Mouse (Mus musculus) forebrain, embryonic 11.5 days (tissue): Measurements from ENCODE around the gene Tomm34. TPM values are rescaled to one million over a fixed set of nuclear protein-coding genes. Genes with fewer than 3 reads are reported as not detected.
"Not testable (repeated sequence)": the region's sequence is repeated elsewhere in the genome, so short reads cannot be mapped to it uniquely, and the experiment has no call there.

Source experiments
- ATAC-seq: fragments of 200-750 bp; cut with Nextera tagmentation; replicated peaks from 2 replicates; pipeline ENCODE4 v1.8.0; 2017; ENCODE audit warnings: moderate TSS enrichment; ENCODE audit not compliant: low FRiP score
- DNase-seq: peaks from one replicate; pipeline ENCODE4 v3.0.0-alpha.2; 2017; ENCODE audit warnings: low spot score
- H3K27ac ChIP-seq: fragments of 300-500 bp; sonication (generic); 2 replicates; pipeline ENCODE4 v1.5.1; 2014; ENCODE audit warnings: low read depth, low read length
- H3K27me3 ChIP-seq: fragments of 300-500 bp; sonication (generic); 2 replicates; pipeline ENCODE4 v1.6.1; 2014; ENCODE audit warnings: mild to moderate bottlenecking, low read length, mixed read lengths; ENCODE audit not compliant: control insufficient read depth, insufficient read depth
- H3K36me3 ChIP-seq: fragments of 300-500 bp; sonication (generic); 2 replicates; pipeline ENCODE4 v1.6.1; 2014; ENCODE audit warnings: mild to moderate bottlenecking, low read length, moderate library complexity, mixed read lengths; ENCODE audit not compliant: control insufficient read depth, insufficient read depth
- H3K4me1 ChIP-seq: fragments of 300-500 bp; sonication (generic); replicated peaks from 2 replicates; pipeline ENCODE4 v1.6.1; 2014; ENCODE audit warnings: low read length, mixed read lengths; ENCODE audit not compliant: control insufficient read depth, insufficient read depth
- H3K4me2 ChIP-seq: fragments of 300-500 bp; sonication (generic); 2 replicates; pipeline ENCODE4 v1.6.1; 2014; ENCODE audit warnings: low read depth, mild to moderate bottlenecking, low read length, moderate library complexity, mixed read lengths; ENCODE audit not compliant: severe bottlenecking
- H3K4me3 ChIP-seq: fragments of 300-500 bp; sonication (generic); 2 replicates; pipeline ENCODE4 v1.5.1; 2014; ENCODE audit warnings: low read depth, low read length
- H3K9ac ChIP-seq: fragments of 300-500 bp; sonication (generic); 2 replicates; pipeline ENCODE4 v1.6.1; 2014; ENCODE audit warnings: low read length
- H3K9me3 ChIP-seq: fragments of 300-500 bp; sonication (generic); 2 replicates; pipeline ENCODE4 v1.6.1; 2016; ENCODE audit warnings: low read length, mixed read lengths; ENCODE audit not compliant: control insufficient read depth
- WGBS: fragments of 180-500 bp; shearing (Covaris S2); extraction: QIAGEN DNeasy Blood & Tissue Kit; methylation state at CpG from one replicate; pipeline ENCODE4 v1.1.7; 2014; 5-methylcytosine and 5-hydroxymethylcytosine counted together
- polyA plus RNA-seq: library from polyadenylated mRNA; unstranded; fragments of >200 nt; fragmentation: Nextera tagmentation; extraction: Ambion mirVana; gene quantifications from 2 replicates; pipeline ENCODE4 v1.2.1, GENCODE M21; 2014

Gene Tomm34
- polyA plus RNA-seq, 1 experiment from 2014 or later = 52.7 TPM

- H3K27ac ChIP-seq = no peak overlapping the region
- 81% methylated on average over 7 of the region's 7 CpGs for WGBS
- peaks cover 7% of the 10 kb centered on the region for H3K4me1 ChIP-seq
- H3K4me3 ChIP-seq = no peak overlapping the region
- H3K9ac ChIP-seq = no peak overlapping the region
- H3K4me2 ChIP-seq = no peak overlapping the region
- no peaks in the 10 kb centered on the region for H3K9me3 ChIP-seq
- ATAC-seq (no peak), DNase-seq (no peak)
- H3K27me3 ChIP-seq = no peaks in the 10 kb centered on the region
- no peaks in the 10 kb centered on the region for H3K36me3 ChIP-seq
Measured at GRCm38 (mm10) chr2:164073120-164073519, 2.2 kb upstream of the Tomm34 start.

GRCm38 (mm10) chr2:164072109-164072508 is 1.1 kb upstream of the Tomm34 start:
- no peak for ATAC-seq
- DNase-seq = no peak
- Histone ChIP-seq H3K4me3 (no peak overlapping the region), H3K4me1 (peaks cover 7% of the 10 kb centered on the region), H3K27ac (no peak overlapping the region), H3K9me3 (no peaks in the 10 kb centered on the region), H3K36me3 (no peaks in the 10 kb centered on the region), H3K27me3 (no peaks in the 10 kb centered on the region), H3K4me2 (no peak overlapping the region), H3K9ac (no peak overlapping the region)
- 59% methylated on average over 2 of the region's 2 CpGs for WGBS

- WGBS = 74% methylated on average over 11 of the region's 11 CpGs
- not testable (repeated sequence) for H3K36me3 ChIP-seq, H3K9ac ChIP-seq, H3K9me3 ChIP-seq, H3K4me1 ChIP-seq, DNase-seq, H3K27ac ChIP-seq, H3K4me3 ChIP-seq, H3K27me3 ChIP-seq
- H3K4me2 ChIP-seq = peak overlapping the region; percentile 81; the same call in 1 of the 2 replicates
- ATAC-seq = peak; percentile 11; the same call in 1 of the 2 replicates
Measured at GRCm38 (mm10) chr2:164071437-164071820, 460 bp upstream of the Tomm34 start.

GRCm38 (mm10) chr2:164070142-164070764 is 716 bp downstream of the Tomm34 start, which contains the start of gene Stk4:
Gene Stk4 (plus strand): TSS chr2:164070322.
- Histone ChIP-seq H3K9me3 (no peaks in the 10 kb centered on the region), H3K36me3 (peaks cover under 1% of the 10 kb centered on the region; the same call in 1 of the 2 replicates), H3K27me3 (no peaks in the 10 kb centered on the region), H3K4me3 (peak within 1 kb of the TSS; percentile 95), H3K4me1 (peaks cover 7% of the 10 kb centered on the region), H3K4me2 (peak within 1 kb of the TSS; percentile 81), H3K9ac (peak within 1 kb of the TSS; percentile 86), H3K27ac (peak within 1 kb of the TSS; percentile 60)
- DNase-seq (peak; percentile 71), ATAC-seq (peak; percentile 35)
- under 1% methylated on average over 45 of the region's 45 CpGs for WGBS

GRCm38 (mm10) chr2:164059634-164060235 is 11.2 kb downstream of the Tomm34 start:
- DNase-seq = no peak
- Histone ChIP-seq H3K36me3 (peaks cover 7% of the 10 kb centered on the region; the same call in 1 of the 2 replicates), H3K4me1 (no peaks in the 10 kb centered on the region), H3K27me3 (no peaks in the 10 kb centered on the region), H3K4me2 (no peak overlapping the region), H3K4me3 (no peak overlapping the region), H3K9ac (no peak overlapping the region), H3K9me3 (no peaks in the 10 kb centered on the region), H3K27ac (no peak overlapping the region)
- 93% methylated on average over 8 of the region's 8 CpGs for WGBS
- no peak for ATAC-seq

GRCm38 (mm10) chr2:164054671-164055070 is 16.3 kb downstream of the Tomm34 start:
- H3K4me3 ChIP-seq = no peak overlapping the region
- peaks cover 5% of the 10 kb centered on the region; the same call in 1 of the 2 replicates for H3K36me3 ChIP-seq
- WGBS = 93% methylated on average over 8 of the region's 8 CpGs
- H3K27ac ChIP-seq = no peak overlapping the region
- H3K4me2 ChIP-seq = no peak overlapping the region
- no peaks in the 10 kb centered on the region for H3K27me3 ChIP-seq
- ATAC-seq (no peak), DNase-seq (no peak)
- no peak overlapping the region for H3K9ac ChIP-seq
- no peaks in the 10 kb centered on the region for H3K9me3 ChIP-seq
- H3K4me1 ChIP-seq = no peaks in the 10 kb centered on the region

GRCm38 (mm10) chr2:164053767-164054166 is 17.2 kb downstream of the Tomm34 start:
- Histone ChIP-seq H3K27ac (no peak overlapping the region), H3K4me3 (no peak overlapping the region), H3K4me1 (no peaks in the 10 kb centered on the region), H3K27me3 (no peaks in the 10 kb centered on the region), H3K9me3 (no peaks in the 10 kb centered on the region), H3K9ac (no peak overlapping the region), H3K4me2 (no peak overlapping the region), H3K36me3 (peaks cover 3% of the 10 kb centered on the region; the same call in 1 of the 2 replicates)
- ATAC-seq = no peak
- DNase-seq = no peak
- 91% methylated on average over 8 of the region's 8 CpGs for WGBS

- Histone ChIP-seq H3K9me3 (no peaks in the 10 kb centered on the region), H3K4me3 (peak overlapping the region; percentile 21), H3K4me2 (peak overlapping the region; percentile 43; the same call in 1 of the 2 replicates), H3K36me3 (no peaks in the 10 kb centered on the region; the same call in 1 of the 2 replicates), H3K9ac (no peak overlapping the region), H3K27me3 (no peaks in the 10 kb centered on the region), H3K4me1 (no peaks in the 10 kb centered on the region), H3K27ac (no peak overlapping the region)
- ATAC-seq (peak; percentile 58), DNase-seq (no peak)
- 1% methylated on average over 16 of the region's 16 CpGs for WGBS
Measured at GRCm38 (mm10) chr2:164047197-164047690, 23.7 kb downstream of the Tomm34 start.
